Mouse (Mus musculus): ENCODE measurements around the gene App. TPM values are rescaled to one million over a fixed set of nuclear protein-coding genes. Genes with fewer than 3 reads are reported as not detected.

The App gene
- polyA plus RNA-seq, 1 experiment from 2014 or later: 91.3 TPM

- Histone ChIP-seq H3K4me3 (no peak overlapping the region), H3K27ac (no peak overlapping the region), H3K36me3 (replicated peaks) (peaks cover 15% of the 10 kb centered on the region; the same call in 1 of the 2 replicates), H3K27me3 (ENCODE audit: poor library complexity, severe bottlenecking) (no peaks in the 10 kb centered on the region), H3K4me1 (peaks cover 10% of the 10 kb centered on the region), H3K9me3 (no peaks in the 10 kb centered on the region)
- no peak for DNase-seq (ENCODE audit: extremely low spot score, low spot score)
- 89% methylated on average over 2 of the region's 2 CpGs for WGBS
These were observed 61.3 kb downstream of the App start for GRCm38 (mm10) chr16:85112254-85112653.

GRCm38 (mm10) chr16:85110428-85110827, 63.1 kb downstream of the App start:
- Histone ChIP-seq H3K4me3 (no peak overlapping the region), H3K36me3 (replicated peaks) (peaks cover 6% of the 10 kb centered on the region; the same call in 1 of the 2 replicates), H3K27me3 (ENCODE audit: poor library complexity, severe bottlenecking) (no peaks in the 10 kb centered on the region), H3K9me3 (no peaks in the 10 kb centered on the region), H3K4me1 (peaks cover 14% of the 10 kb centered on the region), H3K27ac (peak overlapping the region; percentile 25; the same call in 1 of the 2 replicates)
- no peak for DNase-seq (ENCODE audit: extremely low spot score, low spot score)
- 86% methylated on average over 13 of the region's 13 CpGs for WGBS

GRCm38 (mm10) chr16:85108486-85108885, 65.1 kb downstream of the App start:
- DNase-seq (ENCODE audit: extremely low spot score, low spot score): no peak
- H3K36me3 ChIP-seq (replicated peaks): no peaks in the 10 kb centered on the region
- peaks cover 14% of the 10 kb centered on the region for H3K4me1 ChIP-seq
- H3K27ac ChIP-seq: no peak overlapping the region
- 90% methylated on average over 7 of the region's 7 CpGs for WGBS
- H3K4me3 ChIP-seq: no peak overlapping the region
- H3K27me3 ChIP-seq (ENCODE audit: poor library complexity, severe bottlenecking): no peaks in the 10 kb centered on the region
- H3K9me3 ChIP-seq: no peaks in the 10 kb centered on the region

- Histone ChIP-seq H3K36me3 (replicated peaks) (peaks cover 16% of the 10 kb centered on the region), H3K27ac (no peak overlapping the region), H3K27me3 (ENCODE audit: poor library complexity, severe bottlenecking) (no peaks in the 10 kb centered on the region), H3K4me1 (peaks cover 14% of the 10 kb centered on the region), H3K4me3 (no peak overlapping the region), H3K9me3 (no peaks in the 10 kb centered on the region)
- no peak for DNase-seq (ENCODE audit: extremely low spot score, low spot score)
- WGBS: 86% methylated on average over 9 of the region's 9 CpGs
These were observed 66.8 kb downstream of the App start for GRCm38 (mm10) chr16:85106644-85107323.

- no peak for DNase-seq (ENCODE audit: extremely low spot score, low spot score)
- peaks cover 26% of the 10 kb centered on the region for H3K36me3 ChIP-seq (replicated peaks)
- H3K4me3 ChIP-seq: no peak overlapping the region
- peaks cover 17% of the 10 kb centered on the region for H3K4me1 ChIP-seq
- H3K9me3 ChIP-seq: no peaks in the 10 kb centered on the region
- WGBS: 91% methylated on average over 4 of the region's 4 CpGs
- no peaks in the 10 kb centered on the region for H3K27me3 ChIP-seq (ENCODE audit: poor library complexity, severe bottlenecking)
- H3K27ac ChIP-seq: no peak overlapping the region
These were observed 68.0 kb downstream of the App start for GRCm38 (mm10) chr16:85105603-85106002.

GRCm38 (mm10) chr16:85103116-85103787, 70.3 kb downstream of the App start:
- DNase-seq (ENCODE audit: extremely low spot score, low spot score): no peak
- Histone ChIP-seq H3K36me3 (replicated peaks) (peaks cover 34% of the 10 kb centered on the region), H3K4me3 (no peak overlapping the region), H3K27ac (no peak overlapping the region), H3K27me3 (ENCODE audit: poor library complexity, severe bottlenecking) (no peaks in the 10 kb centered on the region), H3K4me1 (peaks cover 20% of the 10 kb centered on the region), H3K9me3 (no peaks in the 10 kb centered on the region)
- 91% methylated on average over 13 of the region's 13 CpGs for WGBS

- no peak overlapping the region for H3K4me3 ChIP-seq
- H3K27me3 ChIP-seq (ENCODE audit: poor library complexity, severe bottlenecking): no peaks in the 10 kb centered on the region
- H3K4me1 ChIP-seq: peaks cover 19% of the 10 kb centered on the region
- DNase-seq (ENCODE audit: extremely low spot score, low spot score): no peak
- no peak overlapping the region for H3K27ac ChIP-seq
- H3K9me3 ChIP-seq: no peaks in the 10 kb centered on the region
- 89% methylated on average over 3 of the region's 3 CpGs for WGBS
- H3K36me3 ChIP-seq (replicated peaks): peaks cover 44% of the 10 kb centered on the region
These were observed 72.0 kb downstream of the App start for GRCm38 (mm10) chr16:85101544-85101943.

- WGBS: 65% methylated on average over 3 of the region's 3 CpGs
- Histone ChIP-seq H3K27me3 (ENCODE audit: poor library complexity, severe bottlenecking) (no peaks in the 10 kb centered on the region), H3K4me3 (no peak overlapping the region), H3K27ac (no peak overlapping the region), H3K4me1 (peaks cover 23% of the 10 kb centered on the region), H3K9me3 (no peaks in the 10 kb centered on the region), H3K36me3 (replicated peaks) (peaks cover 44% of the 10 kb centered on the region)
- no peak for DNase-seq (ENCODE audit: extremely low spot score, low spot score)
These were observed 72.8 kb downstream of the App start for GRCm38 (mm10) chr16:85100806-85101205.

GRCm38 (mm10) chr16:85099487-85099886, 74.1 kb downstream of the App start:
- Histone ChIP-seq H3K4me1 (peaks cover 35% of the 10 kb centered on the region), H3K9me3 (no peaks in the 10 kb centered on the region), H3K4me3 (no peak overlapping the region), H3K36me3 (replicated peaks) (peaks cover 44% of the 10 kb centered on the region), H3K27ac (no peak overlapping the region), H3K27me3 (ENCODE audit: poor library complexity, severe bottlenecking) (no peaks in the 10 kb centered on the region)
- no peak for DNase-seq (ENCODE audit: extremely low spot score, low spot score)
- WGBS: 60% methylated on average over 7 of the region's 7 CpGs

- no peak for DNase-seq (ENCODE audit: extremely low spot score, low spot score)
- Histone ChIP-seq H3K4me1 (peaks cover 39% of the 10 kb centered on the region), H3K4me3 (no peak overlapping the region), H3K9me3 (no peaks in the 10 kb centered on the region), H3K27ac (no peak overlapping the region), H3K36me3 (replicated peaks) (peaks cover 44% of the 10 kb centered on the region), H3K27me3 (ENCODE audit: poor library complexity, severe bottlenecking) (no peaks in the 10 kb centered on the region)
- 86% methylated on average over 7 of the region's 7 CpGs for WGBS
These were observed 74.5 kb downstream of the App start for GRCm38 (mm10) chr16:85099044-85099443.

- 56% methylated on average over 6 of the region's 6 CpGs for WGBS
- Histone ChIP-seq H3K36me3 (replicated peaks) (peaks cover 23% of the 10 kb centered on the region), H3K4me1 (peaks cover 65% of the 10 kb centered on the region), H3K4me3 (no peak overlapping the region), H3K9me3 (no peaks in the 10 kb centered on the region), H3K27ac (no peak overlapping the region), H3K27me3 (ENCODE audit: poor library complexity, severe bottlenecking) (no peaks in the 10 kb centered on the region)
- DNase-seq (ENCODE audit: extremely low spot score, low spot score): no peak
These were observed 77.2 kb downstream of the App start for GRCm38 (mm10) chr16:85096396-85096795.

GRCm38 (mm10) chr16:85095923-85096322, 77.6 kb downstream of the App start:
- Histone ChIP-seq H3K9me3 (no peaks in the 10 kb centered on the region), H3K4me3 (no peak overlapping the region), H3K27me3 (ENCODE audit: poor library complexity, severe bottlenecking) (no peaks in the 10 kb centered on the region), H3K4me1 (peaks cover 67% of the 10 kb centered on the region), H3K36me3 (replicated peaks) (peaks cover 21% of the 10 kb centered on the region), H3K27ac (no peak overlapping the region)
- DNase-seq (ENCODE audit: extremely low spot score, low spot score): no peak
- 89% methylated on average over 2 of the region's 2 CpGs for WGBS

GRCm38 (mm10) chr16:85092644-85093091, 80.9 kb downstream of the App start:
- Histone ChIP-seq H3K9me3 (no peaks in the 10 kb centered on the region), H3K36me3 (replicated peaks) (peaks cover 9% of the 10 kb centered on the region), H3K4me3 (no peak overlapping the region), H3K27me3 (ENCODE audit: poor library complexity, severe bottlenecking) (no peaks in the 10 kb centered on the region), H3K27ac (no peak overlapping the region), H3K4me1 (peaks cover 79% of the 10 kb centered on the region)
- DNase-seq (ENCODE audit: extremely low spot score, low spot score): peak; percentile 45
- WGBS: 31% methylated on average over 9 of the region's 9 CpGs

All from forebrain, embryonic 10.5 days (tissue).